In the genomic region with DNA sequence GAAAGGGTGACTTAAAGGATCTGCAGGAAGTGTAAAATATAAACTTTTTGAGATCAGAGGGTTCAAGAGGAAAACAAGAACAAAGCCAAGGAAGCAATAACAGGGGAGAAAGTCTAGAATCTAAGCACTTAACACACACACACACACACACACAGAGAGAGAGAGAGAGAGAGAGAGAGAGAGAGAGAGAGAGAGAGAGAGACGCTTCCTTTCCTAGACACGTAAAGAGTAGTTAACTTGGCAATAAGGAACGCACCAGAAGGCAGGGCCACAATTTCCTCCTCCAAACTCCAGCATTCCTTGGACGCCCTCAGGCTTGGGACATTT, we compare ENCODE assay signal across 8 mouse cellular contexts. TPM values are rescaled to one million over a fixed set of nuclear protein-coding genes. Genes with fewer than 3 reads are reported as not detected.
DNase-seq lines count a peak whose midpoint lies in the region; ATAC-seq and TF ChIP-seq lines count a peak whose summit lies in the region.

No protein-coding gene starts in this region.

- peak overlapping the region; percentile 71 to 91 for H3K27ac ChIP-seq in heart, embryonic 14.5 days (replicated peaks in 1 of 2; ENCODE audit: control insufficient read depth in 1 of 2, insufficient read depth in 1 of 2, low read depth in 2 of 2, low read length in 2 of 2)
- H3K27ac ChIP-seq in hindbrain, embryonic 10.5 days = peak overlapping the region; percentile 92
- peak overlapping the region; percentile 72 for H3K27ac ChIP-seq in midbrain, embryonic 11.5 days (ENCODE audit: low read depth, low read length)

- 0% methylated on average over 4 of the region's 4 CpGs for WGBS in heart, embryonic 14.5 days
- WGBS in hindbrain, embryonic 10.5 days = 0% methylated on average over 4 of the region's 4 CpGs
- 2% methylated on average over 4 of the region's 4 CpGs for WGBS in midbrain, embryonic 11.5 days

- intact Hi-C loops in heart, postnatal 36 days (cut with DNase I) = no loop called here

- H3K4me2 ChIP-seq in heart, embryonic 14.5 days (ENCODE audit: low read length) = peak overlapping the region; percentile 88
- peak overlapping the region; percentile 90 for H3K4me2 ChIP-seq in midbrain, embryonic 11.5 days

- H3K36me3 ChIP-seq in heart, embryonic 14.5 days (ENCODE audit: control insufficient read depth, insufficient read depth, low read length) = no peaks in the 10 kb centered on the region
- no peaks in the 10 kb centered on the region for H3K36me3 ChIP-seq in E14TG2a.4 (ENCODE audit: insufficient read depth, low read length)
- no peaks in the 10 kb centered on the region for H3K36me3 ChIP-seq in hindbrain, embryonic 10.5 days
- no peaks in the 10 kb centered on the region for H3K36me3 ChIP-seq in midbrain, embryonic 11.5 days (ENCODE audit: control insufficient read depth, insufficient read depth, low read length)

- H3K4me1 ChIP-seq in heart, embryonic 14.5 days (ENCODE audit: control insufficient read depth in 2 of 2, insufficient read depth in 2 of 2, low read length in 2 of 2) = peaks cover 15 to 67% of the 10 kb centered on the region in 2 experiments
- peaks cover 33% of the 10 kb centered on the region for H3K4me1 ChIP-seq in E14TG2a.4 (replicated peaks; ENCODE audit: low read depth, low read length)
- H3K4me1 ChIP-seq in hindbrain, embryonic 10.5 days (replicated peaks) = peaks cover 29% of the 10 kb centered on the region
- H3K4me1 ChIP-seq in midbrain, embryonic 11.5 days (ENCODE audit: control insufficient read depth, insufficient read depth, low read length) = peaks cover 14% of the 10 kb centered on the region

- TF ChIP-seq CTCF in E14TG2a.4 (conservative IDR thresholded peaks at IDR 0.05; ENCODE audit: low read length) = no peak

- H3K27me3 ChIP-seq in heart, embryonic 14.5 days (ENCODE audit: control insufficient read depth, insufficient read depth, low read length) = no peaks in the 10 kb centered on the region
- H3K27me3 ChIP-seq in E14TG2a.4 (ENCODE audit: insufficient read depth, low read length) = peaks cover 16% of the 10 kb centered on the region
- no peaks in the 10 kb centered on the region for H3K27me3 ChIP-seq in hindbrain, embryonic 10.5 days (ENCODE audit: insufficient read depth, poor library complexity, severe bottlenecking)
- H3K27me3 ChIP-seq in midbrain, embryonic 11.5 days (ENCODE audit: control insufficient read depth, insufficient read depth, low read length) = no peaks in the 10 kb centered on the region

- no peak for ATAC-seq in heart, embryonic 14.5 days (ENCODE audit: insufficient number of reproducible peaks, insufficient read depth, low FRiP score, low read depth)
- no peak for ATAC-seq in midbrain, embryonic 11.5 days (ENCODE audit: low FRiP score)

- H3K9ac ChIP-seq in heart, embryonic 14.5 days (ENCODE audit: low read length) = peak overlapping the region; percentile 81
- H3K9ac ChIP-seq in midbrain, embryonic 11.5 days (ENCODE audit: low read length) = peak overlapping the region; percentile 85

- peak overlapping the region; percentile 77 to 86 for H3K4me3 ChIP-seq in heart, embryonic 14.5 days (ENCODE audit: control insufficient read depth in 1 of 2, insufficient read depth in 1 of 2, low read depth in 1 of 2, low read length in 2 of 2)
- peak overlapping the region; percentile 93 for H3K4me3 ChIP-seq in E14TG2a.4 (replicated peaks; ENCODE audit: low read length)
- H3K4me3 ChIP-seq in hindbrain, embryonic 10.5 days = peak overlapping the region; percentile 85
- H3K4me3 ChIP-seq in midbrain, embryonic 11.5 days (ENCODE audit: low read depth, low read length) = peak overlapping the region; percentile 82

- no peaks in the 10 kb centered on the region for H3K9me3 ChIP-seq in heart, embryonic 14.5 days (ENCODE audit: control insufficient read depth, low read length)
- H3K9me3 ChIP-seq in E14TG2a.4 (ENCODE audit: low read length) = no peaks in the 10 kb centered on the region
- H3K9me3 ChIP-seq in hindbrain, embryonic 10.5 days = no peaks in the 10 kb centered on the region
- H3K9me3 ChIP-seq in midbrain, embryonic 11.5 days (ENCODE audit: control insufficient read depth, low read length) = no peaks in the 10 kb centered on the region

- DNase-seq in heart, postnatal 36 days = no peak
- no peak for DNase-seq in hindbrain, embryonic 10.5 days (ENCODE audit: low spot score)
- no peak for DNase-seq in midbrain, embryonic 11.5 days (ENCODE audit: low spot score, missing footprints)
- DNase-seq in spleen, postnatal 10 days (ENCODE audit: low spot score in 2 of 2) = no peak
- no peak for DNase-seq in retina, embryonic 14.5 days (ENCODE audit: low spot score)
- DNase-seq in cerebellum, adult 9-10 months = no peak

RNA-seq across cellular contexts. Expression of a gene that starts 0.8 kb away (rescaled TPM):
- polyA plus RNA-seq in heart, embryonic 14.5 days (2014; fragmentation: Nextera tagmentation; extraction: Ambion mirVana) = 57.4 and 58.2 TPM in 2 replicates
- total RNA-seq in heart, postnatal 36 days (2021) = 10 to 100 TPM; 13.8 to 19.5 TPM
- polyA plus RNA-seq in hindbrain, embryonic 10.5 days (2016; fragmentation: Nextera tagmentation; extraction: Ambion mirVana) = 24.5 and 31.5 TPM in 2 replicates
- polyA plus RNA-seq in midbrain, embryonic 11.5 days (2014; fragmentation: Nextera tagmentation; extraction: Ambion mirVana) = 42.6 and 44.2 TPM in 2 replicates

RNA-seq across cellular contexts. Expression of a gene that starts 11.7 kb away (rescaled TPM):
- 0.20 and 0.26 TPM in 2 replicates for polyA plus RNA-seq in heart, embryonic 14.5 days (2014; fragmentation: Nextera tagmentation; extraction: Ambion mirVana)
- total RNA-seq in heart, postnatal 36 days (2021) = under 1 TPM in 1 of 2 experiments, not detected in 1; 0.08 TPM
- polyA plus RNA-seq in hindbrain, embryonic 10.5 days (2016; fragmentation: Nextera tagmentation; extraction: Ambion mirVana) = not detected in 2 replicates
- polyA plus RNA-seq in midbrain, embryonic 11.5 days (2014; fragmentation: Nextera tagmentation; extraction: Ambion mirVana) = not detected in 2 replicates
